Mouse (Mus musculus): ENCODE data around the gene Evc2.

GRCm38 (mm10) chr5:37471584-37471983, 133.3 kb downstream of the Evc2 start:
- TF ChIP-seq CTCF (IDR thresholded peaks at IDR 0.05; ENCODE audit: low read depth) (no peak), EP300 (IDR thresholded peaks at IDR 0.05; ENCODE audit: low read depth) (no peak)

Data from liver, postnatal 0 days (tissue).